Mouse (Mus musculus) bone marrow macrophage, adult 2 months (primary cell): ENCODE results near the gene Cobl. TPM values are rescaled to one million over a fixed set of nuclear protein-coding genes. Genes with fewer than 3 reads are reported as not detected.

ENCODE experiments used
- H3K27ac ChIP-seq: 2 replicates; pipeline ENCODE4 v1.5.1; 2012; ENCODE audit warnings: low read depth, low read length; ENCODE audit not compliant: insufficient read depth
- H3K4me1 ChIP-seq: 2 replicates; pipeline ENCODE4 v1.6.1; 2012; ENCODE audit warnings: low read length; ENCODE audit not compliant: control insufficient read depth, insufficient read depth
- H3K4me3 ChIP-seq: 2 replicates; pipeline ENCODE4 v1.5.1; 2012; ENCODE audit warnings: mild to moderate bottlenecking, low read length, moderate library complexity; ENCODE audit not compliant: insufficient read depth
- CTCF ChIP-seq: IDR thresholded peaks from 2 replicates; pipeline ENCODE4 v1.5.1; 2012; ENCODE audit warnings: low read depth, mild to moderate bottlenecking, low read length, moderate library complexity
- POLR2A ChIP-seq: IDR thresholded peaks from 2 replicates; pipeline ENCODE4 v1.6.1; 2012; ENCODE audit warnings: mild to moderate bottlenecking, low read depth, low read length, borderline replicate concordance
- polyA plus RNA-seq: library from polyadenylated mRNA; stranded (reverse); fragments of >200 nt; gene quantifications from 2 replicates; pipeline ENCODE4 v1.2.4, GENCODE M21; 2012; ENCODE audit not compliant: missing spikeins, insufficient read depth, insufficient read length

Gene Cobl
- polyA plus RNA-seq, 1 experiment = not detected

DNA sequence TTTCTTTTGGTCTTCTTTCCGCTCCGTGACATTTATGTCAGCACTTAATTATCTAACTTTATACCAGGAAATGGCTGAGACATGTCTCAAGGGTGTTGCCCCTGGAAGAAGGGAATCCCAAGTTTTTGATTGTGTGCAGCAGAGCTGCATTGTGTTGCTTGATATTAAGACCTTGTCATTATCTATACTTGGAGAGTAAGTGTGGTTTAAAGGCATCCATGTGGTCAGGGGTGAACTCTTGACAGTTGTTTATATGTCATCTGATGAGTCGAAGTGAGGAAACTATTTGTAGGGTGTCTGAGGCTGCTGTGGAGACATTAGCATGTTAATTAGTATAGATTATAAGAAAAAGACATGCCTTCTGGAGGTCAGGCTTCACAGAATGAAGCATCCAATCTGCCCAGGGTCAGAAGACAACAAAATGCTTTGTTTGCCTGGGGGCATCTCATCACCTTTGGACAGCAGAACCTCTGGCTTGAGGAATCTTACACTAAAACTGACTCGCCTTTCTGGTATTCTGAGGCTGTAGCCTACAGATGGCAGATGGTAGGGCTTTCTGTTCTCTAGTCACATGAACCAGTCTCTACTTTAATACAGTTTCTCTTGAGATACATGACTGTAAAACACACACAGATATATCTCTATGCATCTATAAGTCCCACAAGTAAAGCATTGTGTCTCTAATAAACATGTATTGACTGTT, 179.3 kb downstream of the Cobl start:
- TF ChIP-seq POLR2A (no peak), CTCF (no peak)
- no peak overlapping the region for H3K27ac ChIP-seq
- no peak overlapping the region for H3K4me3 ChIP-seq
- H3K4me1 ChIP-seq = no peaks in the 10 kb centered on the region

DNA sequence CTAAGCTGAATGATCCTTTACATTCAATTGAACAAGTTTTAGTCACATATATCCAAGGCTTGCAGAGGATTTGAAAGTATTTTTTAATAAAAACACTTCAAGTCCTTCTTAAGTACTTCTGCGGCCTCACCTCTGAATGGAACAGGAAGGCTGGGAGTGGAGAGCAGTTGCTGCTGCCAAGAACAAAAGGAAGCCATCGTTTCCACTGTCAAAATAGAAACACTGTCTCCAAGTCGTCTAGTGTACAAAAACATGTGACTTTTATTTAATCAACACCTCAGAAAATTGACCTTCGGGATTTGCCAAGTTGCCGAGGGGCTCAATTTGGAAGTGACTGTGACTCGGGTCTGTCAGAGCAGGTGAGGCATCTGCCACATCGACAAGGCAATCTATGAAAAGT, 184.0 kb downstream of the Cobl start:
- H3K4me1 ChIP-seq = no peaks in the 10 kb centered on the region
- TF ChIP-seq CTCF (no peak), POLR2A (no peak)
- no peak overlapping the region for H3K4me3 ChIP-seq
- no peak overlapping the region for H3K27ac ChIP-seq

DNA sequence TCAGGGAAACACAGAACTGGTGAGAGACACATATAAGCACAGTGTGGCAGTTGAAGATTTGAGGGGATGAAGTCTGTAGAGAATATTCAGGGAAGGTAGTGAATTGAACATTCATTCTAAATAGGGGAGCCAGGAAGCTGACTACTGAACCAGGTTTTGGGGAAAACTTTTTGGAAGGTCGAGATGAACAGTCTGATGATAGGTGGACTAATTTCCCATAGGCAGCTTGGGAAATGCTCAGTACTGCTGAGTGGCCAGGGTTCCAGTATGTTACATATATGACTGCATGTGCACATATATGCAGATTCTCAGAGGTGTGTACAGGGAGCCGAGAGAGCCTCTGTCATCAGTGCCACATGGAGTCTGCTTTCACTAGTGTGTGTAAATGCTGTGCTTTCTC, 190.5 kb downstream of the Cobl start:
- TF ChIP-seq POLR2A (no peak), CTCF (no peak)
- Histone ChIP-seq H3K27ac (no peak overlapping the region), H3K4me3 (no peak overlapping the region), H3K4me1 (no peaks in the 10 kb centered on the region)

DNA sequence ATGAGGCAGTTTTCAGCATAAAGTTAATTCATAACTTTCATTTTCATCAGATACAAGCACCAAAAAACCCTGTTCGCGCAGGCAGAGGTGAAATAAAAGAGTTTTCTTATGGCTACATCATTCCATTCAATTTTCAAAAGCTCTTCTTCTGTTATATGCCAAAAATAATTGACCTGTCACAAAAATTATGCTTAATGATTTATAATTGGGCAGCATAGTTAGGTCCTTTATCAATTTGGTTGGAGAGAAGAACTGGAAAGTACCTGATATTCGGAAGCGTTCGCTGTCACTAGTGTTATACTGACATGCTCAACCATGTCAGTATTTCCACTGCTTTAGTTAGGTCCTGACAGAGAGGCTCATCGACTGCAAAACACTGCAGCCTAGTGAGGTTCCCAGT, 191.0 kb downstream of the Cobl start:
- TF ChIP-seq POLR2A (no peak), CTCF (no peak)

DNA sequence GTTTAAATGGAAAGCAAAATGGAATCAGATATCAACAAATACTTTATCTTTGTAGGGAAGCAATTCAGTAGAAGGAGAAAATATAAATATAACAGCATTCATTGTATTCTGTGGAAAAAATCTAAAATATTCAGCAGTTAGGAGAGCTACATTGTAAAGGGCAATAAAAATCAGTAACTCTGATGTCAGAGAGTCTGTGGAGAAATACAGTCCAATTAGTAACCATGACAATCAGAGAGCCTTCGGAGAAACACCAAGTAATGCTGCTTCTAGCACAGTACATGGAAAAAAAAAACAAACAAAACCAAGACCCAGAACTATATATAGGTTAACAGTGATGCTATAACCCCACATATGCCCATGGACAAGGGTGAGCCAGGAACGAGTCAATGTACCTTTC, 206.3 kb downstream of the Cobl start:
- H3K27ac ChIP-seq = no peak overlapping the region
- H3K4me3 ChIP-seq = no peak overlapping the region
- TF ChIP-seq CTCF = no peak
- TF ChIP-seq POLR2A = no peak
- H3K4me1 ChIP-seq = no peaks in the 10 kb centered on the region

More for the DNA sequence above, 191.0 kb downstream of the Cobl start:
- Histone ChIP-seq H3K4me1 (no peaks in the 10 kb centered on the region), H3K4me3 (no peak overlapping the region), H3K27ac (no peak overlapping the region)

GRCm38 (mm10) chr11:12257324-12258118, 207.2 kb downstream of the Cobl start:
- H3K27ac ChIP-seq = no peak overlapping the region

GRCm38 (mm10) chr11:12245327-12245915, 219.3 kb downstream of the Cobl start:
- no peaks in the 10 kb centered on the region for H3K4me1 ChIP-seq

More at GRCm38 (mm10) chr11:12257324-12258118, 207.2 kb downstream of the Cobl start:
- TF ChIP-seq POLR2A (no peak), CTCF (no peak)
- Histone ChIP-seq H3K4me1 (no peaks in the 10 kb centered on the region), H3K4me3 (no peak overlapping the region)

DNA sequence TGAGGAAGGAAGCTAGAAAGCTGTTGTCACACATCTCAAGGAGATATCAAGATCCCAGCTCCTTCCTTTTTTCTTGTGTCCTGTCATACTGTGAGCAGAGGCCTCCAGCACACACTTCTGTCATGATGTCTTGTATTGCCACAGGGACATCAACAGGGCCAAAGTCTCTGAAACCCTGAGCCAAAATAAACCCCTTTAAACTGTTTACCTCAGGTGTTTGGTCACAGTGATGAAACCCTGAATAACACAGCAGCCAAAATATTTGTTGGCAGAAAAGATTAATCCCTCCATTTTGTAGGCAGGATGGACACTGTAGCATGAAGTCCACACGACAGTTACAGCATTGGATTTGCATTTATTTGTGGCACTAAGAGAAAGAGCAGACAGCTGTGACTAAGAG, 228.4 kb downstream of the Cobl start:
- Histone ChIP-seq H3K27ac (no peak overlapping the region), H3K4me1 (no peaks in the 10 kb centered on the region), H3K4me3 (no peak overlapping the region)
- TF ChIP-seq POLR2A = no peak
- no peak for TF ChIP-seq CTCF

More at GRCm38 (mm10) chr11:12245327-12245915, 219.3 kb downstream of the Cobl start:
- Histone ChIP-seq H3K4me3 (no peak overlapping the region), H3K27ac (no peak overlapping the region)
- TF ChIP-seq CTCF (no peak), POLR2A (no peak)

DNA sequence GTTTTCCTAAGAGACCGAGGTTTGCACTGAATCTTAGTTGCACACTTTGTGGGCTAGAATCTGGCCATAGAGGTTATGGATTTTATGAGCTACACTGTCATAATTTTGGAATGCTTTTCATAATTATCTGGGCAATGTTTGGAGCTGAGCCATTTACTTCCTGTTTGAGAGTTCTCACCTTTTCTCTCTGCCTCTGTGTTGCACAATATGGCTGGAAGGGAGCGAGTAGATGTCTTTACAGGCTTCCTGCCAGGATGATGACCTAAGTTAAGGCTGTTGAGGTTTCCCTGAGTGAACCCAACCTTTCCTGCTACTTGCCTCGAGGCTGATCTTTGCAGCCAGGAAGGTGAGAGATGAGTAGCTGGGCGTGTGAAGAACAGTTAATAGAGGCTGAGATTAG, 229.9 kb downstream of the Cobl start:
- no peak overlapping the region for H3K4me3 ChIP-seq
- no peaks in the 10 kb centered on the region for H3K4me1 ChIP-seq
- no peak overlapping the region for H3K27ac ChIP-seq
- TF ChIP-seq POLR2A (no peak), CTCF (no peak)

DNA sequence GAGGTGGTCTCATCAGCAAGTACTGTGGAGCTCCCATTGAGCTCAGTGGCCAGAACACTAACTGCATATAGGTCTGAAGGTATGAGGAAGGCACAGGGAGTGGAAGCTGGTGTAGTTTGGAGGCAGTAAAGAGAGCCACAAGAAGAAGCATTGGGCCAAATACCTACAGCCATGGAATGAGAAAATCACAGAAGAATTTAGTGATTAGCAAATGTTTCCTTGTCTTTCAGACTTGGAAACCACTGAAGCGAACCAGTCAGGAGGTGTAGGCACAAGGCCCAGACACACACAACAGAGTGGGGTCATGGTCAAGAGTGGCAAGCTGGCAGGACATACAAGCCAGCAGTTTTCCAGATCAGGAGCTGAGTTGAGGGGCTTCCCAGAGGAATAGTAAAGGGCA, 230.6 kb downstream of the Cobl start:
- Histone ChIP-seq H3K27ac (no peak overlapping the region), H3K4me3 (no peak overlapping the region), H3K4me1 (no peaks in the 10 kb centered on the region)
- TF ChIP-seq CTCF = no peak
- TF ChIP-seq POLR2A = no peak
